Mouse (Mus musculus): Measurements from ENCODE around the gene Sirt3. TPM values are rescaled to one million over a fixed set of nuclear protein-coding genes. Genes with fewer than 3 reads are reported as not detected.

The Sirt3 gene
- 34.3 and 38.6 TPM in 2 replicates for total RNA-seq (2017)

GRCm38 (mm10) chr7:140881696-140882468 is at the start of gene Sirt3, which contains the start of gene Psmd13:
Gene Sirt3 (minus strand): TSS chr7:140882309.
Gene Psmd13 (plus strand): TSS chr7:140881968.
- peak; percentile 73 for ATAC-seq (replicated peaks; ENCODE audit: low read depth, poor library complexity, severe bottlenecking)

DNA sequence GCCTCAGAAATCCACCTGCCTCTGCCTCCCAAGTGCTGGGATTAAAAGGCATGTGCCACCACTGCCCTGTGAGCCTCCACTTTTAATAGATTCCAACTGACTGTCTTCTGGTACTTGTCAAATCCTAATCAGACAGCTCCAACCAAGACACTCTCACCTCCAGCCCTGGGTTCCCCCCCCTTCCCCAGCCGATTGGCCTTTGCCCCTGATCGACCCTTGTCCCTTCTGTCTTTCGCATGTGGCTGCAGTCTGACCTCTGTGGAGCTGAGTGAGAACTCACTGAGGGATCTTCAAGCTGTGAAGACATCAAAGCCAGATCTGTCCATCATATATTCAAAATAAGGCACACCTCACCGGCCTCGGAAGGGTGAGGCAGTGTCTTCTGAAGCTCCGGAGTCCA is 45.1 kb upstream of the Sirt3 start:
- no peak for ATAC-seq (replicated peaks; ENCODE audit: low read depth, poor library complexity, severe bottlenecking)

DNA sequence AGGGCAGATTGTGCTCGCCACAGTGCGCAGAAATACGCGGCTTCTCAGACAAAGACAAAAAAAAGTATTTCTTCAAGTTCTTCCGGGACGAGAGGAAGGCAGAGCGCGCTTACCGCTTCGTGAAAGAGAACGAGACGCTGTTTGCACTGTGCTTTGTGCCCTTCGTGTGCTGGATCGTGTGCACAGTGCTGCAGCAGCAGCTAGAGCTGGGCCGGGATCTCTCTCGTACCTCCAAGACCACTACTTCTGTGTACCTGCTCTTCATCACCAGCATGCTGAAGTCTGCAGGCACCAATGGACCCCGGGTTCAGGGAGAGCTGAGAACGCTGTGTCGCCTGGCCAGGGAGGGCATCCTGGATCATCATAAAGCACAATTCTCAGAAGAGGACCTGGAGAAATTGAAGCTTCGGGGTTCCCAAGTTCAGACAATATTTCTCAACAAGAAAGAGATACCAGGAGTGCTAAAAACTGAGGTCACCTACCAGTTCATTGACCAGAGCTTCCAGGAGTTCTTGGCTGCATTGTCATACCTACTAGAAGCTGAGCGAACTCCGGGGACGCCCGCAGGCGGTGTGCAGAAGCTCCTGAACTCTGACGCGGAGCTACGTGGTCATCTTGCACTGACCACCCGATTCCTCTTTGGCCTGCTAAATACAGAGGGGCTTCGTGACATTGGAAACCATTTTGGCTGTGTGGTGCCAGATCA is 41.1 kb upstream of the Sirt3 start:
- no peak for ATAC-seq (replicated peaks; ENCODE audit: low read depth, poor library complexity, severe bottlenecking)

DNA sequence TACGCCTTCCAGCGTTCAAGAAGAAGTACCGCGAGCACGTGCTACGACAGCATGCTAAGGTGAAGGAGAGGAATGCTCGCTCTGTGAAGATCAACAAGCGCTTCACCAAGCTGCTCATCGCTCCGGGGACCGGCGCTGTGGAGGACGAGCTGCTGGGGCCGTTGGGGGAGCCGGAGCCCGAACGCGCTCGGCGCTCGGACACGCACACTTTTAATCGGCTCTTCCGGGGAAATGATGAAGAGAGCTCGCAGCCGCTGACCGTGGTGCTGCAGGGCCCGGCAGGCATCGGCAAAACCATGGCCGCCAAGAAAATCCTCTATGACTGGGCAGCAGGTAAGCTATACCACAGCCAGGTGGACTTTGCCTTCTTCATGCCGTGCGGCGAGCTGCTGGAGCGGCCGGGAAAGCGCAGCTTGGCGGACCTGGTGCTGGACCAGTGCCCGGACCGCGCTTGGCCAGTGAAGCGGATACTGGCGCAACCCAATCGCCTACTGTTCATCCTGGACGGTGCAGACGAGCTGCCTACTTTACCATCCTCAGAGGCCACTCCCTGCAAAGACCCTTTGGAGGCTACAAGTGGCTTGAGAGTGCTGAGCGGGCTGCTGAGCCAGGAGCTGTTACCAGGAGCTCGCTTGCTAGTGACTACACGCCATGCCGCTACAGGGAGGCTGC is 40.4 kb upstream of the Sirt3 start:
- peak; percentile 27 for ATAC-seq (replicated peaks; ENCODE audit: low read depth, poor library complexity, severe bottlenecking)

GRCm38 (mm10) chr7:140921225-140921975 is 39.3 kb upstream of the Sirt3 start:
- peak; percentile 68 for ATAC-seq (replicated peaks; ENCODE audit: low read depth, poor library complexity, severe bottlenecking)

DNA sequence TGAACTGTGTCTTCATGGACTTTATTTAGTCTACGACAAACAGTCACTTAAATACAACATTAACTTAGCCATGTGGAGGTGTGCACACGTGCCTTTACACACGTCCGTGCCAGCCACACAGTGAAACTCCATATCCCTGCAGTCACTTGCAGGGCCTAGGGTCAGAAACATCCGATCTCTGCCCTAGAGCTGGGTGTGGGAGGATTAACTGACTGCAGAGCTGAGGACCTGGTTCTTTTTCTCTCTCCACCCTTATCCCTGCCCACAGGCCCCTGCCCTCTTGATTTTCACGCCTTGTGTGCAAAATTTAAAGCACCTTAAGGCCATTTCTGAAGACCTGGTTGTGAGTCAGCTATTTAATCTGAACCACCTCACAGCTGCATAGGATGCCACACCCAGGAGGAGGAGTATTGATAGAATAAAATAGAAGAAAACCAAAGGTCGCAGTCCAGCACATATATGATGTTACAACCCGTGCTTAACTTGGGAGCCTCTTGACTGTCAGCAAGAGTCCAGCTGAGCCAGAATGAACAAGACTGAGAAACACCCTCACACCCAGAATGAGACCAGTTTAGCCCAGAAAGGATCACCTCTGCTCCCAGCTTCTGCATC is 38.4 kb upstream of the Sirt3 start, which contains the start of gene Nlrp6:
TSS of gene Nlrp6 (plus strand) at position 485 of the 612 bp plus-strand sequence.
- no peak for ATAC-seq (replicated peaks; ENCODE audit: low read depth, poor library complexity, severe bottlenecking)

GRCm38 (mm10) chr7:140919911-140920310 is 37.8 kb upstream of the Sirt3 start:
- ATAC-seq (replicated peaks; ENCODE audit: low read depth, poor library complexity, severe bottlenecking): no peak

GRCm38 (mm10) chr7:140914031-140914690 is 32.1 kb upstream of the Sirt3 start:
- no peak for ATAC-seq (replicated peaks; ENCODE audit: low read depth, poor library complexity, severe bottlenecking)

DNA sequence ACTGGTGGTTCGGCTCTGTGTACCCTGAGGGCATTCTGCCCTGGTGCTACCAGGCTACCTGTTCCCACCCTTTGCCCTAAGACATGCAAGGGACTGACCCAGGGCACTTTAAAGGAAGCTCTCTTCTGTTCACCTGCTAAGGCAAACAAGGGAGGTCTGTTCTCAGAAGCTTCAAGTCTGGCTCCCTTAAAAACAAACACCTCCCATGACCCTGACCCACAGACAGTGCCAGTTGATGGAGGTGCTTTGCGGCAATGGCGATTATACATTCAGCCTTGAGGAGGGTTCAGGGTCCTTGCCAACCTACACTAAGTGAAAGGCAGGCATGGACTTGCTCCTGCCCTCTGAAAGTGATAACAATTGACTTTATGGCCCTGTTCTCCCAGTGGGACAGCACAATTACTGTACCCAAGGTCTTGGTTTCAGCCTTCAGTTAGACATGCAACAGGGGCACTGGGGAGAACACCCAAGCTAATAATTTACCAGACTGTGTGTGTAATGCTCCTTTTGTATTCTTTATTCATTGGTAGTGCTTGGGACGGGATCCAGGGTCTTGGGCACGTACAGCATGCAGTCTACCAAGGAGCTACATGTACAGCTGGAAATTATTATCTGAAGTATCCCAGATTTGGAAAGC is 30.9 kb upstream of the Sirt3 start:
- no peak for ATAC-seq (replicated peaks; ENCODE audit: low read depth, poor library complexity, severe bottlenecking)

- ATAC-seq (replicated peaks; ENCODE audit: low read depth, poor library complexity, severe bottlenecking): no peak
These were observed 30.2 kb upstream of the Sirt3 start for GRCm38 (mm10) chr7:140912293-140912692.

- peak; percentile 98 for ATAC-seq (replicated peaks; ENCODE audit: low read depth, poor library complexity, severe bottlenecking)
These were observed 26.6 kb upstream of the Sirt3 start for GRCm38 (mm10) chr7:140908634-140909107.

DNA sequence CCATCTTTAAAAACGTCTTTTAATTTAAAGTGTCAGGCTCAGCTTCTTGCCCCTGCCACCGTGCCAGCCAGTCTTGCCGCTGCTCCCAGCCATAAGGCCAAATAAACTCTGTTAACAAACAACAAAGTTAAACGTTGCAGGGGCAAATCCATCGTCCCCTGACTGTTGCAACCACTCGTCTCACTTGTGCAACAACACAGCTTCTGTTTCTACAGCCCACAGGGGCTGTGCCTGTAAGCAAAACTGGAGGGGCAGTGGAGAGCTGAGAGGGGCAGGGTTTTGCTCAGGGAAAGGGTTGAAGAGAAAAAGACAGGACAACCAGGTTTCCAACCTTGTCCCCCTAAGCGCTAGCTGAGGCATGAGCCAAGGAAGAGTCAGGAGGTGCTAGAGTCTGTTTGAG is 26.1 kb upstream of the Sirt3 start:
- 0 out of 2 replicates have a peak, but pooled peaks have one; percentile 6 for ATAC-seq (replicated peaks; ENCODE audit: low read depth, poor library complexity, severe bottlenecking)

DNA sequence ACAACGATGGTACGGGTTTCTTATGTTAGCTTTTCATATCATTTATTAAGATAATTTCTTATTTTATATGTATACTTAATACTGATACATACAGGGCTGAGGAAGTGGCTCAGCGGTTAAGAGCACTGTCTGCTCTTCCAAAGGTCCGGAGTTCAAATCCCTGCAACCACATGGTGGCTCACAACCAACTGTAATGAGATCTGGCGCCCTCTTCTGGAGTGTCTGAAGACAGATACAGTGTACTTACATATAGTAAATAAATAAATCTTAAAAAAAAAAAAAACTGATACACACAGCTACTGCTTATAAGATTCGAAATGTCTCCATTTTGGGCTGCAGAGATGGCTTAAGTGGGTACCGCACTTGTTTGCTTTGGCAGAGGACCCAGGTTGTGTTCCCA is 25.6 kb upstream of the Sirt3 start:
- ATAC-seq (replicated peaks; ENCODE audit: low read depth, poor library complexity, severe bottlenecking): no peak

- ATAC-seq (replicated peaks; ENCODE audit: low read depth, poor library complexity, severe bottlenecking): no peak
These were observed 25.0 kb upstream of the Sirt3 start for GRCm38 (mm10) chr7:140907131-140907530.

- ATAC-seq (replicated peaks; ENCODE audit: low read depth, poor library complexity, severe bottlenecking): no peak
These were observed 23.6 kb upstream of the Sirt3 start for GRCm38 (mm10) chr7:140905642-140906081.

- ATAC-seq (replicated peaks; ENCODE audit: low read depth, poor library complexity, severe bottlenecking): peak; percentile 86
These were observed 21.1 kb upstream of the Sirt3 start for GRCm38 (mm10) chr7:140903212-140903611.

DNA sequence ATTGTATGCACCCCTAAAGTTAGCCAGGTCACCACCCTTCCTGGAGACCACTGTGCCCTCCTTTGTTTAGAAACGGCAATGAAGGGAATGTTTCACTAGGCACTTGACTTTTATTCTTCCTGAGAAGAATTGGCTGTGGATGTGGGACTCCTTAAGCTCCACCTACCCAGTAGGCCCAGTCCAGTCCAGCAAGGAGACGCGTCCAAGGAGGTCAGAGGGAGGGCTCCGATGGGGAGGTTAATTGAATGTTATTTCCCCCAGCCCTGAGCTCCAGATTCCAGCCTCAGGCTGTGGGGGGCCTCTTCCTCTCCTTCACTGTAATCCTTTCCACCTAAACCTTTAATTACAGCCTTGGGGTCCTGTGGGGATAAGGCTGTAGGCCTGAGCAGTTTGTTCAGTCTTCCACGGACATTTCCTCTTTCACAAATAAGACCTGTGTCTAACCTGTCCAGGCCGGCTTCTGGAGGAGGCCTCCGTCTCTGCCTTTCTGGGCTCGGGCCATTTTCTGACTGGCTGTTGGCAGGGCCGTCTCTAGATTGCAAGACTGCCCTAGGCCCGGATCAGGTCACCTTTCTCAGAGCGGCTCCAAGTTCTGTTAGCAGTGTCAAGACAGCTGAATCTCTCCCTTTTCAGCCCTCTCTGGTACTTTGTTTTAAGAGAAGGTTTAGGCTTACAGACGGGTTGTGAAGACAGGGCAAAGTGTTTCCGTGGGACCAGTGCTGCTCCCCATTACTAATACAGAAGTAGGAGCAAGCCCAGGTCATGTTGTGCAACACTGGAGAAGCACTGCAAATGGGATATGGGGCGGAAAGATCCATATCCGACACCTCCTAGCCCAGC is 20.1 kb upstream of the Sirt3 start:
- ATAC-seq (replicated peaks; ENCODE audit: low read depth, poor library complexity, severe bottlenecking): no peak

DNA sequence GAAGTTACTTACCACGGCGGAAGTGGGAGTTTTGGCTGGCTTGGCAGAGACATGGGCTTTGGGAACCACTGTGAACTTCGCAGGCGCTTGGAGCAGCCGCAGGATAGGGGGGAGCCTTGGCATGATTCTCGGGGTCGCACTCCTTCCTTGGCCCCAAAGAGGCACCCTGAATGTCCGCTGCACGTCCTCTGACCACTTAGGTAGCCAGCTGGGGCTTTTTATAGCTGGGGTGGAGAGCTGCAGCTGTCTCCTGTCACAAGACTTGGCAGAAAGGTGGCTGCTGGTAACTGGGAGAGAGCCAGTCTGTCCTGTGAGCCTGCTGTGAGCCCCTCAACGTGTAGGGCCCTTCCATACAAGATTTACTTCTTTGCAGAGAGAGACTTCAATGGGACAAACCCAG is 18.1 kb upstream of the Sirt3 start, which contains the start of gene Cox8b:
TSS of gene Cox8b (minus strand) at position 227 of the 400 bp plus-strand sequence.
- ATAC-seq (replicated peaks; ENCODE audit: low read depth, poor library complexity, severe bottlenecking): no peak

All from common myeloid progenitor, adult 5-6 weeks (primary cell).